Mouse (Mus musculus) MEL (cell line): Measurements from ENCODE around the gene Hist2h3c1.

ENCODE experiments used
- BHLHE40 ChIP-seq: IDR thresholded peaks from 2 replicates; pipeline ENCODE4 v1.6.1; 2012; ENCODE audit warnings: low read depth, mild to moderate bottlenecking, inconsistent platforms, low read length, improper control_type of control experiment, borderline replicate concordance
- CTCF ChIP-seq, 3 experiments: IDR thresholded peaks in 2 of 3; conservative IDR thresholded peaks in 1 of 3; 2 replicates each; pipeline ENCODE4 v1.5.1; 2011 to 2012; ENCODE audit warnings: low read length in 3 of 3, low read depth in 2 of 3, mild to moderate bottlenecking in 2 of 3, improper control_type of control experiment in 1 of 3, inconsistent platforms in 1 of 3, mixed read lengths in 1 of 3, moderate library complexity in 1 of 3; ENCODE audit not compliant: control insufficient read depth in 1 of 3, insufficient read depth in 1 of 3, poor library complexity in 1 of 3, severe bottlenecking in 1 of 3
- EP300 ChIP-seq, 2 experiments: IDR thresholded peaks; 2 replicates each; pipeline ENCODE4 v1.6.1; 2011; ENCODE audit warnings: improper control_type of control experiment in 2 of 2, low read length in 2 of 2, low read depth in 1 of 2, mild to moderate bottlenecking in 1 of 2
- MAFK ChIP-seq: IDR thresholded peaks from 2 replicates; pipeline ENCODE4 v1.6.1; 2011; ENCODE audit warnings: low read depth, mild to moderate bottlenecking, low read length, improper control_type of control experiment, borderline replicate concordance
- MAX ChIP-seq: IDR thresholded peaks from 2 replicates; pipeline ENCODE4 v1.6.1; 2011; ENCODE audit warnings: low read length, improper control_type of control experiment
- MYC ChIP-seq: IDR thresholded peaks from 2 replicates; pipeline ENCODE4 v1.6.1; 2011; ENCODE audit warnings: low read depth, mild to moderate bottlenecking, low read length, improper control_type of control experiment, moderate library complexity
- NELFE ChIP-seq: IDR thresholded peaks from 2 replicates; pipeline ENCODE4 v1.6.1; 2011; ENCODE audit warnings: low read depth, low read length, improper control_type of control experiment
- POLR2A ChIP-seq, 2 experiments: IDR thresholded peaks; 2 replicates each; pipeline ENCODE4 v1.6.1; 2011 to 2012; ENCODE audit warnings: low read length in 2 of 2, mild to moderate bottlenecking in 2 of 2, control low read depth in 1 of 2, improper control_type of control experiment in 1 of 2, low read depth in 1 of 2, moderate library complexity in 1 of 2; ENCODE audit not compliant: control insufficient read depth in 1 of 2, insufficient read depth in 1 of 2, poor library complexity in 1 of 2
- SIN3A ChIP-seq: IDR thresholded peaks from 2 replicates; pipeline ENCODE4 v1.6.1; 2012; ENCODE audit warnings: low read length, improper control_type of control experiment, inconsistent platforms
- SMC3 ChIP-seq: IDR thresholded peaks from 2 replicates; pipeline ENCODE4 v1.6.1; 2011; ENCODE audit warnings: low read depth, low read length, improper control_type of control experiment
- TCF12 ChIP-seq: IDR thresholded peaks from 2 replicates; pipeline ENCODE4 v1.6.1; 2014; ENCODE audit warnings: low read depth, mild to moderate bottlenecking, inconsistent platforms, low read length, improper control_type of control experiment, moderate library complexity
- UBTF ChIP-seq: IDR thresholded peaks from 2 replicates; pipeline ENCODE4 v1.6.1; 2012; ENCODE audit warnings: low read depth, mild to moderate bottlenecking, inconsistent platforms, low read length, improper control_type of control experiment, moderate library complexity, borderline replicate concordance; ENCODE audit not compliant: insufficient read depth
- USF1 ChIP-seq: IDR thresholded peaks from 2 replicates; pipeline ENCODE4 v1.6.1; 2014; ENCODE audit warnings: low read depth, mild to moderate bottlenecking, inconsistent platforms, low read length, improper control_type of control experiment, moderate library complexity
- ZNF384 ChIP-seq: IDR thresholded peaks from 2 replicates; pipeline ENCODE4 v1.6.1; 2012; ENCODE audit warnings: low read depth, mild to moderate bottlenecking, inconsistent platforms, low read length, improper control_type of control experiment

DNA sequence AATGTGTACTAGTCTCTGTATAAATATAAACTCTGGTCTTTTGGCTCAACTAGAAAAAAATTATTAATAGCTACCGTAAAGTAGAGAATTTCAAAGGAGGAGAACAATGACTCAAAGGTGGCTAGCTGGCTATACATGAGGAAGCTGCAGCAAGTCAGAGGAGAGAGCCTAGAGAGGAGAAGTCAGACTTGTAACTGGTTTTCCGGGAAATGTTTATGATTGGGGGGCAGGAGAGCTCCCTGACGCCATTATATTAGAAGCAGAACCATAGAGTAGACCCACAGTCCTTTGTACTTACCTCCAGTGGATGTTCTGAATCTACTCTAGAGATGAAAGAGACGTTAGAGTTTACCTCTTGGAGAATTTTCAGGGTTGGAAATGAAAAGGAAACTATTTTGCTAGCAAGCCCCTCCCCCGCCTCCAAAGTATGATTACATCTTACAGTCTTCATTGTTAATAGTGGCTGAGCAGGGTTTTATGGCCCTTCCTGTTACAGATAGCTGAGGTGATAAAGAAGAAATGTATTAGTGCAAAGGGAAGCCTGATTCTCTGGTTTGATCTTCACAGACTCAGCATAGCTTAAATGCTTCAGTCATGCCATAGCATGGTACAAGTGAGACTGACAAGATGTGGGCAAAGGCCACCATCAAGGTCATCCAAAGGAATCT lies 9.6 kb downstream of the Hist2h3c1 start:
- no peak for TF ChIP-seq CTCF (IDR thresholded peaks at IDR 0.05 in 2 of 3, conservative IDR thresholded peaks at IDR 0.05 in 1 of 3; ENCODE audit: control insufficient read depth in 1 of 3, insufficient read depth in 1 of 3, low read depth in 2 of 3, low read length in 3 of 3, poor library complexity in 1 of 3, severe bottlenecking in 1 of 3)
- no peak for TF ChIP-seq POLR2A (IDR thresholded peaks at IDR 0.05; ENCODE audit: control insufficient read depth in 1 of 2, insufficient read depth in 1 of 2, low read depth in 1 of 2, low read length in 2 of 2, poor library complexity in 1 of 2)
- TF ChIP-seq SIN3A: no peak
- TF ChIP-seq ZNF384: no peak
- TF ChIP-seq NELFE: no peak
- TF ChIP-seq EP300 (IDR thresholded peaks at IDR 0.05; ENCODE audit: low read depth in 1 of 2, low read length in 2 of 2): no peak
- no peak for TF ChIP-seq SMC3
- no peak for TF ChIP-seq UBTF
- TF ChIP-seq MAX: no peak
- TF ChIP-seq MAFK: no peak
- TF ChIP-seq BHLHE40: no peak
- TF ChIP-seq MYC: no peak
- TF ChIP-seq TCF12: no peak
- TF ChIP-seq USF1: no peak
